Mouse (Mus musculus): ENCODE data around the gene Fam166a.

DNA sequence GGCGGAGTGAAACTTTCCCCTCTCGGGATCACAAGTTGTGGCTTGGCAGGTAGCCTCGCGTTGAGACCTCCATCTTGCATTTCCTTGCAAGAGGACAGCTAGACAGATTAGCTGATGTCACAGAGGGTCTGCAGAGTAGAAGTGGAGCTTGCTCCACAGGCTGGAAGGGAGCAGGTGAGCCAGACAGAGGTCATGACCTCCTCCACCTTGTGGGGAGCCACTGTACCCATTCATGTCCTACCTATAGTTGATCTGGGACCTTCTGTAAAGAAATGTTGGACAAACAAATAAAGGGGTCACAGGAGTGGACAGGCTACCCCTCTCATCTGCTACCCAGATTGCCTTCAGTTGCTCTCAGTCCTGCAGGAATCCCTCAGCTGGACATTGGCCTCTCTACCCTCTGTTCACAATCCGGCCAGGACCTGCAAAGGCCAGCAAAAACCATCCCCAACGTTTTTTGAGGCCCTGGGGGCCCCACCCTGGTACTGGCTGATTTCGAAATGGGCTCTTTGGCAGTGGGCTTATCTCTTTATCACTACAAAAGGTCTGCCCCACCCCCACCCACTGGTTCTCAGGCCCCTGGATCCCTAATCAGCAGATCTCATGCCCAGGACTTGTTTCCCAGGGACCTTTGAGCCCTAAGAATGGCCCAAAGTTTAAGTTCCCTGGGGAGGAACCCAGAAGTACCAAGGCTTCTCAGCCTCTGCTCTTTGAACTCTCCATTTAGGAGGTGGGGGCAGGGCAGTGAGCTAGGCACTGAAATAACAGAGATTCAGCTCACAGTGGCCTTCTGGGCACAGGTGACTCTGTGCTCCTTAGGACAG is 43.5 kb upstream of the Fam166a start:
- TF ChIP-seq CTCF (IDR thresholded peaks at IDR 0.05; ENCODE audit: low read depth, low read length) (no peak), EP300 (IDR thresholded peaks at IDR 0.05; ENCODE audit: insufficient read depth, low read depth, low read length) (no peak), POLR2A (IDR thresholded peaks at IDR 0.05; ENCODE audit: insufficient read depth, low read length) (no peak)
